Mouse (Mus musculus) embryonic fibroblast, embryonic 13.5 days (primary cell): Measurements from ENCODE around the gene Akap2.

Experiments used
- CTCF ChIP-seq: IDR thresholded peaks from 2 replicates; pipeline ENCODE4 v1.5.1; 2011; ENCODE audit warnings: mild to moderate bottlenecking, control low read depth, low read length, moderate library complexity, borderline replicate concordance; ENCODE audit not compliant: insufficient read depth
- POLR2A ChIP-seq: IDR thresholded peaks from 2 replicates; pipeline ENCODE4 v1.6.1; 2011; ENCODE audit warnings: low read depth, mild to moderate bottlenecking, control low read depth, low read length, moderate library complexity

GRCm38 (mm10) chr4:57743325-57743929, 26.0 kb downstream of the Akap2 start:
- TF ChIP-seq CTCF (no peak), POLR2A (no peak)
